Mouse (Mus musculus) liver, embryonic 12.5 days (tissue): ENCODE data around the gene Cul7. TPM values are rescaled to one million over a fixed set of nuclear protein-coding genes. Genes with fewer than 3 reads are reported as not detected.

Experiments used
- ATAC-seq: fragments of 200-750 bp; cut with Nextera tagmentation; 2 replicates; pipeline ENCODE4 v1.8.0; 2017; ENCODE audit warnings: moderate number of reproducible peaks, mild to moderate bottlenecking, moderate library complexity
- H3K27ac ChIP-seq: fragments of 300-500 bp; sonication (generic); 2 replicates; pipeline ENCODE4 v1.5.1; 2016; ENCODE audit warnings: mild to moderate bottlenecking
- H3K27me3 ChIP-seq: fragments of 300-500 bp; sonication (generic); replicated peaks from 2 replicates; pipeline ENCODE4 v1.6.1; 2016; ENCODE audit warnings: mild to moderate bottlenecking, moderate library complexity
- H3K36me3 ChIP-seq: fragments of 300-500 bp; sonication (generic); 2 replicates; pipeline ENCODE4 v1.6.1; 2016; ENCODE audit warnings: mild to moderate bottlenecking, moderate library complexity
- H3K4me1 ChIP-seq: fragments of 300-500 bp; sonication (generic); 2 replicates; pipeline ENCODE4 v1.6.1; 2016
- H3K4me2 ChIP-seq: fragments of 300-500 bp; sonication (generic); 2 replicates; pipeline ENCODE4 v1.6.1; 2016; ENCODE audit warnings: mild to moderate bottlenecking, moderate library complexity
- H3K4me3 ChIP-seq: fragments of 300-500 bp; sonication (generic); 2 replicates; pipeline ENCODE4 v1.5.1; 2016; ENCODE audit warnings: mild to moderate bottlenecking, moderate library complexity
- H3K9ac ChIP-seq: fragments of 300-500 bp; sonication (generic); 2 replicates; pipeline ENCODE4 v1.6.1; 2016; ENCODE audit warnings: mild to moderate bottlenecking, moderate library complexity
- H3K9me3 ChIP-seq: fragments of 300-500 bp; sonication (generic); replicated peaks from 2 replicates; pipeline ENCODE4 v1.6.1; 2016; ENCODE audit warnings: mild to moderate bottlenecking, moderate library complexity
- WGBS: fragments of 180-500 bp; shearing (Covaris S2); methylation state at CpG from one replicate; pipeline ENCODE4 v1.1.7; 2016; ENCODE audit not compliant: insufficient replicate concordance; 5-methylcytosine and 5-hydroxymethylcytosine counted together
- polyA plus RNA-seq: library from polyadenylated mRNA; unstranded; fragments of >200 nt; fragmentation: Nextera tagmentation; extraction: Ambion mirVana; gene quantifications from 2 replicates; pipeline ENCODE4 v1.2.1, GENCODE M21; 2016

The Cul7 gene
- 16.9 and 18.3 TPM in 2 replicates for polyA plus RNA-seq

DNA sequence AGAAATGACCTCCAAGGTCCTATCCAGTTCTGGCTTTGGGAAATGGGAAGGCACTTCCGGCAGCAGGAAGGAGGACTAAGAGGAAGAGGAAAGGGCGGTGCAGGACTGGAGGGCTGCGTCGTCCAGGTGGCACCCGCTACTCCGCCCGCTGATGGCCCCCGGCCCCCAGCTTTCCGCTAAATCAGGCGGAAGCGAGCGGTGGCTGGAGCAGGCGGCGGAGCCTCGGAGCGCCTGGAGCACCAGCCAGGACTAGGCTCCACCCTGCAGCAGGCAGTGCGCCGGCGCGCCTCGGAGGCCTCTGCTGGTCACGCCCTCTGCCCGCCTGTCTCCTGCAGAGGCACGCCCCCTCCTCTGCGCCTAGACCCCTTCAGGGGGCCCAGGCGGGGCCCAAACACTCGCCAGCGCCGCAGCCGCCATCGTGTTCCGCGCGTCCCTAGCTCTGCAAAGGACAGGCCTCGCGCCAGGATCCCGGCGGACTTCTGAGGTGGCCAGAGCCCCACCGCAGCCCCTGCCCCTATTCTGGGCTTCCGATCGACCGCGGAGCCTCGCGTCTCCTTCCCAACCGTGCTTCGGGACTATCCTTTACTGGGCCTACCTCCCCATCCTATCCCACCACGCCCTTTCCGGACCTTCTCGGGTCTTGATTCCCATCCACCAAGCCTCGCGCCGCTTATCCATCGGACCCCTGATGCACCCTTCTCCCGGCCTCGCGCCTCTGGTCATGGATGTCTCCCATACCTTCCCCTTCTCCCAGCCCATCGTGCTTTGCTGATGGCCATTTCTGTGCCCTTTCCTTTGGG lies at the start of gene Cul7:
TSS of gene Cul7 (plus strand) at position 106 of the 800 bp plus-strand sequence.
- ATAC-seq, result peak; percentile 88
- H3K36me3 ChIP-seq, result peaks cover 50% of the 10 kb centered on the region
- H3K9ac ChIP-seq, result peak within 1 kb of the TSS; percentile 87
- H3K9me3 ChIP-seq, result no peaks in the 10 kb centered on the region
- peak within 1 kb of the TSS; percentile 88 for H3K27ac ChIP-seq
- no peaks in the 10 kb centered on the region for H3K27me3 ChIP-seq
- peak within 1 kb of the TSS; percentile 98 for H3K4me2 ChIP-seq
- H3K4me1 ChIP-seq, result peaks cover 44% of the 10 kb centered on the region
- peak within 1 kb of the TSS; percentile 77 for H3K4me3 ChIP-seq
- WGBS, result under 1% methylated on average over 58 of the region's 58 CpGs

DNA sequence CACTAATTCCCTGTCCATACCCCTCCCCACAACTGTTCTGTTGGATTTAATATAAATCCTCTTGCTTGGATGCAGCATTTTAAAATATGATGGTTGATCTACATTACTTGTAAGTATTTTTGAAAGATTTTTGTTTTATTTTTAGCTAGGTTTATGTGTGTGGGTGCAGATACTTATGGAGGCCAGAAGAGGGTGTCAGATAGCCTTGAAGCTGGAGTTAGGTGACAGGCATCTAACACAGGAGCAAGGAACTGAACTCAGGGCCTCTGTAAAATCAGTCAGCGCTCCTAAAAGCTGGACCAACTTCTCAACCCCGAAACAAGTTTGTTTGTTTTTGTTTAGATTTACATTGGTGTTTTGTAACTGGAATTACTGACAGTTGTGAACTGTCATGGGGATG lies 49.6 kb upstream of the Cul7 start:
- no peak for ATAC-seq
- H3K27me3 ChIP-seq, result no peaks in the 10 kb centered on the region
- no peaks in the 10 kb centered on the region for H3K9me3 ChIP-seq
- WGBS, result 67% methylated on average over 2 of the region's 2 CpGs
- no peak overlapping the region for H3K4me3 ChIP-seq
- no peak overlapping the region for H3K9ac ChIP-seq
- no peaks in the 10 kb centered on the region; the same call in 1 of the 2 replicates for H3K36me3 ChIP-seq
- no peak overlapping the region for H3K4me2 ChIP-seq
- H3K27ac ChIP-seq, result no peak overlapping the region
- H3K4me1 ChIP-seq, result peaks cover 33% of the 10 kb centered on the region

DNA sequence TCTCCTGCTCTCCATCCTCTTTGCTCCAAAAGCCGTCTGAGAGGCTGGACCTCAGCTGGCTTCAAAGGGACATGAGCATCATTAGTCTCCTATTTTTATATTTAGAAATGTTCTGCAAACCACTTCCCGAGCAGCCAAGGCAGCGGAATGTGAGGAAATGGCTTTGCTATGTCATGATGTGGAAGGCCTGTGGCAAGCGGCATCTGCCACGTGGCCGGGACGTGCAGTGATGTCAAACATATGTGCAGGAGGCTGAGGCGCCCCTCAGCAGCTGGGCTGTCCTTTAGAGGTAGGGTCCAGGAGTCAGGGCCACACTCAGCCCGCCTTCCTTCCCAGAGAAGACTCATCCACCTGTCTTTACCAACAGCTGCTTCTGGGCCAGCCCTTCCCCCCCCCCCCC lies 47.9 kb upstream of the Cul7 start:
- WGBS, result 58% methylated on average over 9 of the region's 9 CpGs

DNA sequence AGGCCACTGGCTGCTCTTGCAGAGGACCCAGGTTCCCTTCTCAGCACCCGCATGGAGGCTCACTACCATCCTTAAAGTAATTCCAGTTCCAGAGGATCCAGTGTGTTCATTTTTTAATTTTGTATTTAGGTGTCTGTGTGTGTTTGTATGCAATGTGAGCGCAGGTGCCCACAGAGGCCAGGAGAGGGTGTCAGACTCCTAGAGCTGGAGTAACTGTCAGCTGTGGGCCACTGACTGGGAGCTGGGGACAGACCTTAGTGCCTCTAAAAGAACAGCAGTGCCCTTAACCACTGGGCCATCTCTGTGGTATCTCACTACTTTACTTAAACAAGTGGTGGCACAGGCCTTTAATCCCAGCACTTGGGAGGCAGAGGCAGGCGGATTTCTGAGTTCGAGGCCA lies 46.9 kb upstream of the Cul7 start:
- 82% methylated on average over 4 of the region's 4 CpGs for WGBS
- peaks cover 23% of the 10 kb centered on the region for H3K4me1 ChIP-seq

More for the DNA sequence above, 47.9 kb upstream of the Cul7 start:
- Histone ChIP-seq H3K4me2 (no peak overlapping the region), H3K27ac (no peak overlapping the region), H3K36me3 (no peaks in the 10 kb centered on the region), H3K27me3 (no peaks in the 10 kb centered on the region), H3K4me3 (no peak overlapping the region), H3K4me1 (peaks cover 33% of the 10 kb centered on the region), H3K9ac (no peak overlapping the region), H3K9me3 (no peaks in the 10 kb centered on the region)
- ATAC-seq, result no peak

DNA sequence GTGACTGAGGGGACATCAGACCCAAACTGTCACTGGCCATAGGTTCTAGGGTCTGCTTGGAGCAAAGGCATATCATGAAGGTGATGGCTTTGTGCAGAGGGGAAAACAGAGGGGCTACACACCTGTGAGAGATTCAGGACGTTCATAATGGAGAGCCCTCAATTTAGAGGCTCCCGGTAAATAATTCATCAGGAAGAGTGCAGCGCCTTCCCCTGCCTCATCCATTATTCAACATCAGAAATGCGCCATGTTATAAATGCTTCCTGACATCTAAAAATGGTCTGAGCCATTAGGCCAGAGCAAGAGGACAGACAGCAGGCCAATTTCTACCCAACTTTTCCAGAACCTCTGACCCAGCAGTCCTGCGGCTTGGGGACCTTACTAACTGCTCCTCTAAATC lies 45.0 kb upstream of the Cul7 start:
- 69% methylated on average over 5 of the region's 5 CpGs for WGBS
- Histone ChIP-seq H3K9ac (no peak overlapping the region), H3K4me2 (no peak overlapping the region), H3K27me3 (no peaks in the 10 kb centered on the region), H3K4me3 (no peak overlapping the region), H3K4me1 (peaks cover 27% of the 10 kb centered on the region), H3K27ac (no peak overlapping the region), H3K9me3 (no peaks in the 10 kb centered on the region), H3K36me3 (no peaks in the 10 kb centered on the region)
- ATAC-seq, result no peak

More for the DNA sequence above, 46.9 kb upstream of the Cul7 start:
- no peaks in the 10 kb centered on the region for H3K36me3 ChIP-seq
- H3K4me2 ChIP-seq, result no peak overlapping the region
- no peaks in the 10 kb centered on the region for H3K27me3 ChIP-seq
- no peak overlapping the region for H3K27ac ChIP-seq
- H3K9ac ChIP-seq, result no peak overlapping the region
- ATAC-seq, result no peak
- H3K9me3 ChIP-seq, result no peaks in the 10 kb centered on the region
- H3K4me3 ChIP-seq, result no peak overlapping the region

DNA sequence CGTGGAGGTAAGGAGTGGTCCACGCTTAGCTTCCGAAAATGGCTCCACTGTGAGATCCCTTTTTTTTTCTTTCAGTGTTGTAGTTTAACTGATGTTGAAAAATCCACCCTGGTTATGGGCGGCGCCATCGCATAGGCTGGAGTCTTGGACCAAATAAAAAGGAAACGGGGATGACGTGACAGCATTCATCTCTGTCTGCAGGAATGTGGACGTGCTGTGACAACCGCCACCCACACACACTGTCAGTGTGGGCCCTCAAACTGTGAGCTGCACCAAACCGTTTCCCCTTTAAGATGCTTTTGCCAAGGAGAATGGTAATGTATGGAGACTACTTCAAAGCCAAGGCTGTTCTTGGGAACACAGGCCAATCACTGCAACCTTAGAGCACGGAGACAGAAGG lies 44.1 kb upstream of the Cul7 start:
- Histone ChIP-seq H3K36me3 (no peaks in the 10 kb centered on the region), H3K9ac (no peak overlapping the region), H3K4me3 (no peak overlapping the region), H3K9me3 (no peaks in the 10 kb centered on the region), H3K4me2 (no peak overlapping the region), H3K4me1 (peaks cover 27% of the 10 kb centered on the region), H3K27me3 (no peaks in the 10 kb centered on the region), H3K27ac (no peak overlapping the region)
- WGBS, result 78% methylated on average over 12 of the region's 12 CpGs
- ATAC-seq, result no peak

DNA sequence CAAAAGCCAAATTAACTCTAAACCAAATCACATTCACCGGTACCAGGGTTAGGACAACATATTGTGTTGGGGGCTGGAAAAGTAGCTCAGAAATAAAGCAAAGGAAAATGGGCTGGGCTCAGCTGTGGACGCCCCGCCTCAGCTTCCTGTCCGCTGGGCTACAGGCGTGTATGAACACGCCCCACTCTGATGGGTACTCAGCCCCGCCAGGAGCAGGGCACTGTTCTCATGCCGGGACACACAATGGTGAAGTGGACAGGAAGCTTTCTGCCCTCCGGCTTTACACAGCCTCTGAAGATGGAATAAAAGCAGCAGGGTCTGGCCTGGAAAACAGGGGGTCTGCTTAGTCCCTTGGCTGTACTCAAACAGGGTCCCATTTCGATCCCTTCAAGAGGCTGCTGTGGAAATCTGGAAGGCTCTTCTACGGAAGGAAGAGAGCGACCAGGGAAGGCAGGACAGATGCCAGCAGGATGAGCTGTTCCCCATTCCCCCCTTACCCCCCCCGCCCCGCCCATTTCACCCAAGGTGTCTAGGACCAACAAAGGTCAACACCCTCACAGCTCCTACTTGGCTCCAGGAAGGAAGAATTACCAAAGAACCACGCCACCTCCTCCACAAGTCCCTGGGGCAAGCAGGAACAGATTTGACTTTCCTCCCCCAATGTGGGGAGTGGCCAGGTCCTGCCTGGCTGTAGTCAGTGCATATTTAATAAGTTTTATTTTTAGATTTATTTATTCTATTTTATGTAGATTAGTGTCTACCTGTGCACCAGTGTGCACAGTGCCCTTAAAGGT lies 40.2 kb upstream of the Cul7 start:
- Histone ChIP-seq H3K36me3 (no peaks in the 10 kb centered on the region), H3K4me1 (peaks cover 23% of the 10 kb centered on the region; the same call in 1 of the 2 replicates), H3K4me3 (no peak overlapping the region), H3K9ac (no peak overlapping the region), H3K4me2 (peak overlapping the region; percentile 32), H3K27ac (no peak overlapping the region), H3K9me3 (no peaks in the 10 kb centered on the region), H3K27me3 (no peaks in the 10 kb centered on the region)
- WGBS, result 29% methylated on average over 15 of the region's 15 CpGs
- ATAC-seq, result no peak

DNA sequence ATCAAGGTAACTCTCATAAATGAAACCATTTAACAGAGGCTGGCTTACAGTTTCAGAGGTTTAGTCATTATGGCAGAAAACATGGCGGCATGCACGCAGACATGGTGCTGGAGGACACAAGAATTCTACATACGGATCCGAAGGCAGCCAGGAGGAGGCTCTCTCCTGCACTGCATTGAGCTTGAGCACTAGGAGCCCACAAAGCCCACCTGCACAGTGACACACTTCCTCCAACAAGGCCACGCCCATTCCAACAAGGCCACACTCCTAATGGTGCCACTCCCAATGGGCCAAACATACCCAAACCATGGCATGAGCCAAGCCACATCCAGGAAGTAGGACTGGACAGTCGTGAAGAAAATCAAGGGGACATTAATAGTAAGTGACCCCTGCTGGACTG lies 38.8 kb upstream of the Cul7 start:
- H3K4me3 ChIP-seq, result no peak overlapping the region

DNA sequence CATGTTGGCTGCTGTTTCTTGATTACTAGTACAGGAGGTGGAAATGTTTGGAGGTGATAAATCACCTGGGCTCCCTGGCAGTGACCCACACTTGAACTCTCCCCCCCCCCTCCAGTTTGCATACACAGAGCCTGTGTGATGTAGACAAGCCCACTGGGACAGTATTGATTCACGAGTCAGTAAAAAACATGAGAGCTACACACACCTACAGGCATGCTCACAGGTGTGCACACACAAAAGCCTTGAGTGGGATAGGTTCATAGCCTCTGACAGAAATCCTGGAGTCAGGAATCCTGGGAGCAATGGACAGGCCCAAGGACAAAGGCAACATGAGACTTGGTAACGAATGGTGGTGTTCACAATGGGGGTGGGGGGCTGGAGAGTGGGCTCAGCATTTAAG lies 37.9 kb upstream of the Cul7 start:
- 62% methylated on average over 2 of the region's 2 CpGs for WGBS

More for the DNA sequence above, 38.8 kb upstream of the Cul7 start:
- no peak overlapping the region for H3K27ac ChIP-seq
- no peak overlapping the region for H3K9ac ChIP-seq
- no peaks in the 10 kb centered on the region for H3K9me3 ChIP-seq
- no peak for ATAC-seq
- peaks cover 21% of the 10 kb centered on the region; the same call in 1 of the 2 replicates for H3K4me1 ChIP-seq
- H3K27me3 ChIP-seq, result no peaks in the 10 kb centered on the region
- WGBS, result 74% methylated on average over 6 of the region's 6 CpGs
- no peak overlapping the region for H3K4me2 ChIP-seq
- H3K36me3 ChIP-seq, result no peaks in the 10 kb centered on the region

DNA sequence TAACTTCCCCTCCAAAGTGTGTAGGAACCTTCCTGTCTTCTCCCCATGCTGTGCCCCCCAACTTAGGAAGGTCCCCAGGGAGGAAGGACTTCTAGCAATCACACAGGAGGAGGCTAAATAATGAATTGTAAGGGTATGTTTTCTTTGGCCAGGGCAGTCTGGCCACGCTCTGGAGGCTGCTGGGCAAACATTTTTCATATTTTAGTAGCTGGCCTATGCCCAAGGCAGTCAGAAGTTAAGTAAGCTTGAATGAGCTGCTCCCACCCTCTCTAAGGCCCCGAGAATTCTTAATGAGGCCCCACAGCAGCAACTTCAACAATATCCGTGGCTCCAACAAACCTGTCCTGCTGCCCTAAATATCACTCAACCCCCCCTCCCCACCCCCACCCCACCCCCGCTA lies 37.3 kb upstream of the Cul7 start:
- H3K27ac ChIP-seq, result no peak overlapping the region
- H3K4me1 ChIP-seq, result peaks cover 23% of the 10 kb centered on the region
- no peak overlapping the region for H3K4me3 ChIP-seq
- no peaks in the 10 kb centered on the region for H3K27me3 ChIP-seq
- H3K9ac ChIP-seq, result no peak overlapping the region
- WGBS, result 54% methylated on average over 4 of the region's 4 CpGs
- H3K9me3 ChIP-seq, result no peaks in the 10 kb centered on the region
- no peaks in the 10 kb centered on the region for H3K36me3 ChIP-seq
- ATAC-seq, result no peak
- H3K4me2 ChIP-seq, result no peak overlapping the region

More for the DNA sequence above, 37.9 kb upstream of the Cul7 start:
- H3K27me3 ChIP-seq, result no peaks in the 10 kb centered on the region
- H3K9me3 ChIP-seq, result no peaks in the 10 kb centered on the region
- no peak overlapping the region for H3K4me3 ChIP-seq
- no peak overlapping the region for H3K27ac ChIP-seq
- H3K9ac ChIP-seq, result no peak overlapping the region
- peaks cover 21% of the 10 kb centered on the region; the same call in 1 of the 2 replicates for H3K4me1 ChIP-seq
- H3K36me3 ChIP-seq, result no peaks in the 10 kb centered on the region
- ATAC-seq, result no peak
- H3K4me2 ChIP-seq, result no peak overlapping the region

DNA sequence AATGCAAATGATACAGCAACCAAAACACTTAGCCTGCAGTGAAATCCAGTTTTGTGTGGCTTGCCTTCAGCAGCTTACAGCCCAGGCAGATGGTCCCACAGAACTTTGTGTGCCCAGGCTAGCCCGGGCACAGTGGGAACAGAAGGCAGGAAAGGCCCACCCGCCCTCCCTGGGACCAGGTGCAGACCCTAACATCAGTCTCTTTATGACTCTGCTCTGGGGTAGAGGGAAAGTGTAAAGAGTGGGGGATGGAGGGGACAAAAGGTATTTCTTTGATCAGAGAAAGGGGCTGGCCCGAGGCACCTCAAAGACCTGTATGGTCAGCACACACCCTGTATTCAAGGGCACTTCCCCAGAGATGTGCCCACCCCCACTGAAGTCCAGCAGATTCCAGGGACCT lies 36.9 kb upstream of the Cul7 start:
- ATAC-seq, result no peak
- H3K27me3 ChIP-seq, result no peaks in the 10 kb centered on the region
- peaks cover 27% of the 10 kb centered on the region for H3K4me1 ChIP-seq
- no peak overlapping the region for H3K4me3 ChIP-seq
- H3K36me3 ChIP-seq, result no peaks in the 10 kb centered on the region
- whole genome bisulfite sequencing, result 59% methylated on average over 3 of the region's 3 CpGs
- H3K4me2 ChIP-seq, result no peak overlapping the region
- no peak overlapping the region for H3K27ac ChIP-seq
- no peak overlapping the region for H3K9ac ChIP-seq
- H3K9me3 ChIP-seq, result no peaks in the 10 kb centered on the region

DNA sequence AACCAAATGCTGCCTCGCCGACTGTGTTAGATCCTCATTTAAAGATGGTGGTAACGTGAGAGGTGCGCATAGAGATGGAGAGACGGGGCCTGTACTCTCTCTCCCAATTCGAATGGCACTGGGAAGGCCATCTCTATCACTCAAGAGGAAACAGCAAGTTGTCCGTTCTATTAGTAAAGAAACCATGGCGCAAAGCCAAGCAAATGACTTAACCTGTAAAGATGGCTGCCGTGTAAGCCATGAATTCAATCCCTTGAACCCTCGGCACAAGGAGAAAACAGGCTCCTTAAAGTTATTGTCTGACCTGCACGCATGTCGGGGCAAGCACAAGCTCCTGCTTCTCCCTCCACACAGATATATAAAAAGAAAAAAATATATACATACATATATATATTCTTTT lies 32.3 kb upstream of the Cul7 start:
- Histone ChIP-seq H3K27ac (no peak overlapping the region), H3K4me1 (peaks cover 49% of the 10 kb centered on the region)

More for the DNA sequence above, 32.3 kb upstream of the Cul7 start:
- Histone ChIP-seq H3K27me3 (0 out of 2 replicates have a peak, but pooled peaks cover 5% of the 10 kb centered on the region), H3K4me3 (no peak overlapping the region), H3K4me2 (0 out of 2 replicates have a peak overlapping the region, but pooled peaks have one; percentile 7), H3K36me3 (no peaks in the 10 kb centered on the region), H3K9ac (no peak overlapping the region), H3K9me3 (no peaks in the 10 kb centered on the region)
- no peak for ATAC-seq
- 69% methylated on average over 12 of the region's 12 CpGs for WGBS
